Mouse (Mus musculus): ENCODE results near the gene Atcay.

DNA sequence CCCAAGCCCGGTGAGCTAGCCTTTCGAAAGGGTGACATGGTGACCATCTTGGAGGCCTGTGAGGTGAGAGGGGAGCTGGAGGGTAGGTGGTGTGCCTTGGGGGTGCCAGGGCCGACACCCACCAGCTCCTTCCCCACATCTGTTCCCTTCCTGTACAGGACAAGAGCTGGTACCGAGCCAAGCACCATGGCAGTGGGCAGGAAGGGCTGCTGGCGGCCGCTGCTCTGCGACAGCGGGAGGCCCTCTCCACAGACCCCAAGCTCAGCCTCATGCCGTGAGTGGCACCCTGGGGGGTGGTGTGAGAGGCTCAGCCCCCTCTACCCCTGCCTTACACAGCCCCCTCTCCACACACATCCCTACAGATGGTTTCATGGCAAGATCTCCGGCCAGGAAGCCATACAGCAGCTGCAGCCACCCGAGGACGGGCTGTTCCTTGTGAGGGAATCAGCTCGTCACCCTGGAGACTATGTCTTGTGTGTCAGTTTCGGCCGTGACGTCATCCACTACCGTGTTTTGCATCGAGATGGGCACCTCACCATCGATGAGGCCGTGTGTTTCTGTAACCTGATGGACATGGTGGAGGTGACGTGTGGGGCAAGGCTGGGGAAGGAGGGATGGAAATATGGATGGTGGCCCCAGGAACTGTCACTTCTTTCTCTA lies 28.7 kb upstream of the Atcay start:
- TF ChIP-seq EP300 (IDR thresholded peaks at IDR 0.05) (no peak), CTCF (IDR thresholded peaks at IDR 0.05) (no peak)

Measured in lung, postnatal 0 days (tissue).